Mouse (Mus musculus) kidney, postnatal 36 days (tissue): ENCODE results near the gene Hdac10.

Experiments used
- DNase-seq, 2 experiments: peaks; one replicate each; pipeline ENCODE4 v3.0.0; 2021 to 2022; ENCODE audit warnings: mixed read lengths in 2 of 2

The Hdac10 gene

GRCm38 (mm10) chr15:89122649-89123366, 5.7 kb downstream of the Hdac10 start, which contains the start of gene Tubgcp6:
TSS of gene Tubgcp6 (minus strand) at chr15:89123112.
- DNase-seq: peak; percentile 96 to 98

DNA sequence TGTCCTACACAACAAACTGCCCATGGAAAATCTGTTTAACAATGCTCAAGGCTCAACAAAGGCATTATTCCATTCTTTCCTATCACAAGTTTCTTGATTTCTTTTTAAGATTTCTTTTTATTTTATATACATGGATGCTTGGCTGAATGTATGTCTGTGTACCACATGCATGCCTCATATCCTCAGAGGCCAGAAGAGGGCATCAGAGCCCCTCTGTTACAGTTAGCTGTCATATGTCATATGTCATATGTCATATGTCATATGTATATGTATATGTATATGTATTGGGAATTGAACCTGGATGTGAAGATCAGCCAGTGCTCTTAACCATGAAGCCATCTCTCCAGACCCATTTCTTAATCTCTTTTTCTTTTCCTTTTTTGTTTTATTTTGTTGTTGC, 10.5 kb downstream of the Hdac10 start:
- DNase-seq: peak in 1 of 2 experiments; percentile 34

GRCm38 (mm10) chr15:89110147-89110546, 18.4 kb downstream of the Hdac10 start:
- DNase-seq: no peak

GRCm38 (mm10) chr15:89106976-89107375, 21.5 kb downstream of the Hdac10 start:
- DNase-seq: no peak

- DNase-seq: no peak
These were observed 22.4 kb downstream of the Hdac10 start for GRCm38 (mm10) chr15:89106073-89106472.

DNA sequence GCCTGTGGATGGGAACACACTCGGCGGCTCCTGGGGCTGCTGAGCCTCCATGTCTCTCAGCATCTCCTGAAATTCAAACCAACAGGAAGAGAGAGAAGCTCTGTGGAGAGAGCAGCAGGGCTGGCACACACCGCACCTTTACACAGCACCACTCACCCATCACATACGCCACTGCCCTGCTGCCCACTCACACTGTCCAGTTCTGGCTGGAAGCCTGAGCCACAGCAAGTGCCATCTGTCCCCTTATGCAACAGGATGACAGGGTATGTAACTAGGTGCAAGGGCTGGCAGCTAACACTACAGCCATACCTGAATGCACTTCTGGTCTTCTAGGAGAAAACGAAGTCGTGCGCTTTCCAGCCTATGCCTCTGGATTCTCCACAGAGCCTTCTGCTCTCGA, 24.1 kb downstream of the Hdac10 start:
- DNase-seq: no peak

- no peak for DNase-seq
These were observed 24.6 kb downstream of the Hdac10 start for GRCm38 (mm10) chr15:89103921-89104320.

DNA sequence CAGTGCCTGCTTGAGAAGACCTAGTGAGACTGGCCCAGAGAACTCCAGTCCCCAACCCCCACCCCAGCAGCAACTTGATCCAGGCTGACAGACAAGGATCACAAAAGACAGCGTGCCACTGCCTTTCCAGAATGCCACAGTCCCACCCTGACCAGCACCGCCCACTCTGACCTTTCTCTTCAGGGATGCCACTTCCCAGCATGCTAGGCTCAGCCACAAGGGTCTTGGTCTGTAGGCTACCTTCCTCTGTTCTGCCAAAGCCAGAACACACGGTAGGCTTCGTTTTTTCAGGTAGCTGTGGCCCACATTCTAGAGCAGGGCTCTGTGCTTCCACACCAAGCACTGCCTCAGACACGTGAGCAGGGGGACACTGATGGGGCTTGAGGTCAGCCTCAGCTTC, 25.9 kb downstream of the Hdac10 start:
- no peak for DNase-seq

GRCm38 (mm10) chr15:89100823-89101222, 27.7 kb downstream of the Hdac10 start:
- no peak for DNase-seq

GRCm38 (mm10) chr15:89098616-89099015, 29.9 kb downstream of the Hdac10 start:
- no peak for DNase-seq

DNA sequence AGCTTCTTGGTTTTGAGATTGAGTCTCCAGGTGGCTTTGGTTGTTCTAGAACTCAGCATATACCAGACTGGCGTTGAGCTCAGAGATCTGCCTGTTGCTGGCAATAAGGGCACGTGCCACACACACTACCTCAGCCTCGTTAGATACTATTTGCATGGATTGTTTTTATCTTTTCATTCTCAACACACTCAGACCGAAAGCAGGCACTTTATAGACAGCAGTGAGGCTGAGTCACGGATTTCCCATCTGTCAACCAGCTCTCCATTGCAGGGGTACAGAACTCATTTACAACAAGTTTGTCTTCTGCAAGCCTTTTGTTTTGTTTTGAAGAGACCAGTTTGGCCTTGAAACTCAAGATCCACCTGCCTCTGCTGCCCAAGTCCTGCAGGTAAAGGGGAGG, 31.1 kb downstream of the Hdac10 start:
- no peak for DNase-seq

DNA sequence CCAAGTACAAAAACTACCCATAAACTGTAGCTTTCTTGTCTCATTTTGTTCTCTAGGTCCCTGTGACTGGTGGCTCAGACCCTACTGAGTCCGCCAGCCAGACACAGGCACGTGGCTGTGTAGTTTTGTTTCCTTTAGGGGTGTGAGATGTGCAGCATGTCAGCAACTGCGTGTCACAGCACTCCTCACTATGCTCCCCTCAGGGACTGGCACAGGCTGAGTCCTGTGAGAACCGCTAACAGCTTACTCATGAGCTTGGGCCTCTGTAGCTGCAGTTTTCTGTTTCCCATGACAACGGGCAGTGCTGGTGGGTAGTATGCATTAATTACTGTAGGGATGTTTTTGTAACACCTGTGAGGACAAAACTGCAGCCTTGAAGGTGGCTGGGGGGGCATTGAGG, 36.3 kb downstream of the Hdac10 start:
- DNase-seq: no peak

GRCm38 (mm10) chr15:89090662-89091061, 37.8 kb downstream of the Hdac10 start:
- no peak for DNase-seq

GRCm38 (mm10) chr15:89089248-89090051, 39.0 kb downstream of the Hdac10 start:
- DNase-seq: peak; percentile 49 to 67

GRCm38 (mm10) chr15:89088607-89089247, 39.8 kb downstream of the Hdac10 start, which contains the start of gene Selenoo:
TSS of gene Selenoo (plus strand) at chr15:89089084.
- DNase-seq: peak; percentile 95 to 96

GRCm38 (mm10) chr15:89084826-89085225, 43.7 kb downstream of the Hdac10 start:
- DNase-seq: no peak

DNA sequence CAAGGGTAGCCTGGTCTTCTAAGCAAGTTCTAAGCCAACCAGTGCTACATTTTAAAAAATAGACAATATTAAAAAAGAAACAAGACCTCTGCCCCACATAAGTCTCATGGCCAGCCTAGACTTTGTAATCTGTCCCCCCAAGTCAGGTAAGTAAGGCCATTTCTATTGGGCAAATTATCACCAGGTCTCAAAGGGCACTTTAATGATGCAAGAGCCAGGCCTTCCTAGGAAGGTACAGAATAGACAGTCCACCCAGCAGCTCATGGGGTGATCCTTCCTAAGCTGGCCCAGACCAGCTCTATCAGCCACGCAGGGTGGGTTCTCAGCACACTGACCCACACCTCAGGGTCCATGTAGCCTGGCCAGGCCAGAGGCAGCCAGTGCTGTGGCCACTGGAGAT, 44.6 kb downstream of the Hdac10 start:
- no peak for DNase-seq

- DNase-seq: peak; percentile 80 to 90
These were observed 50.2 kb downstream of the Hdac10 start for GRCm38 (mm10) chr15:89078208-89078836.

DNA sequence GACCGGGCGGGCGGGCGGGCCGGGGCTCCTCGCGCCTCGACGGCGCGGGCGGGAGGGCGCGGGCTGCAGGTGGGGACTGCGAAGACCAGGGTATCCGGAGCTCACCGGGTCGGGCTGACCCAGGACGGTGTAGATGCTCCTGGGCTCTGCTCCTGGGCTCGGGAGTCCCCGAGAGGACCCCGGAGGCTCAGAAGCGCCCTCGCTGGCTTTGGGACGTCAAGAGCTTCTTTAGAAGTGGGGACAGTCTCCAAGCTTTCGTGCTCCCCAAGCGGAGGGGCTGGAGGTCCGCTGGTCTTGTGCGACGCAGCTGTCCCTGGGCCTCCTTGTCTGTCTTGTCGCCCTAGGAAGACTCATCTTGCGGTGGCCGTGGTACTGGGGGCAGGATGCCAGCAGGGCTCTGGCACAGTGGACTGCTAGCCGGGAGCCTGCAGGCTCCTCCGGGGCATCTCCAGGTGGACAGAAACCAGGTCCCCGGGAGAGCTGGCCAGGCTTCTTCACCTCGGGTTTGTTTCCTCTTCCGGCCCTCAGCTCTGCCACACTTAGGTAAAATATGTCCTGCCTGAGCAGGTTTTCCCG, 52.3 kb downstream of the Hdac10 start:
- DNase-seq: peak; percentile 37 to 72

- DNase-seq: peak; percentile 92 to 96
These were observed 52.9 kb downstream of the Hdac10 start for GRCm38 (mm10) chr15:89075478-89076147.

GRCm38 (mm10) chr15:89074613-89075477, 53.7 kb downstream of the Hdac10 start, which contains the start of gene Trabd:
TSS of gene Trabd (plus strand) at chr15:89075124.
- peak in 1 of 2 experiments; percentile 37 for DNase-seq
